Mouse (Mus musculus): ENCODE results near the gene Serpina3f.

DNA sequence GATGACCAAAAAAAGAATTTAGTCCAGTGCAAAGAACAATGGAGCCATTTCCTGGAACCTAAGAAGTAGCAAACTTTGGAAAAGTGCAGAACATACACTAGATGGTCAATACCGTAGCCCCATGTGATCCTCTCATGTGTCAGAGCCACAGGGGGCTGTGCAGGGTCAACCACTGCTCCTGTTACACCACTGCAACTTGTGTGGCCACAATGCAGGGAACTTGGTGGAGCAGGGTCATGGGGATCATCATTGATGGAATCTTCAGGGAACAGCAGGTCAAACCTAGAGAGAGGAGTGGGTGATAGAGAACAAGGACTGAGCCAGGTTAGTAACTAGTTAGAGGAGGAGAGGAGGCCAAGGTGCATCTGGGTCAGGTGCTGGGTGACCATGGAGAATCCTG is 7.3 kb downstream of the Serpina3f start:
- TF ChIP-seq CTCF (IDR thresholded peaks at IDR 0.05; ENCODE audit: control insufficient read depth, insufficient read depth, low read length) = no peak
- TF ChIP-seq POLR2A (IDR thresholded peaks at IDR 0.05; ENCODE audit: borderline replicate concordance, control insufficient read depth, low read depth, low read length) = no peak
